Mouse (Mus musculus): Measurements from ENCODE around the gene H2afv.

- TF ChIP-seq REST (IDR thresholded peaks at IDR 0.05; ENCODE audit: insufficient read depth, insufficient read length) (no peak), POLR2A (IDR thresholded peaks at IDR 0.05; ENCODE audit: insufficient read length, low read depth) (no peak), USF1 (IDR thresholded peaks at IDR 0.05; ENCODE audit: low read depth) (no peak), MAX (IDR thresholded peaks at IDR 0.05; ENCODE audit: low read depth) (no peak)
Observed at GRCm38 (mm10) chr11:6440171-6440570, 4.1 kb downstream of the H2afv start.

Measured in myocyte (in vitro differentiated cells).